Mouse (Mus musculus) neural tube, postnatal 0 days (tissue): ENCODE data around the gene Thoc2. TPM values are rescaled to one million over a fixed set of nuclear protein-coding genes. Genes with fewer than 3 reads are reported as not detected.

ENCODE experiments used
- microRNA-seq: library from miRNA; unstranded; fragments of <30 nt; microRNA quantifications from one replicate; pipeline ENCODE4, GENCODE M21; 2016
- polyA plus RNA-seq: library from polyadenylated mRNA; unstranded; fragments of >200 nt; fragmentation: Nextera tagmentation; extraction: Ambion mirVana; gene quantifications from 2 replicates; pipeline ENCODE4 v1.2.1, GENCODE M21; 2015

Thoc2 gene
- polyA plus RNA-seq, result 57.2 and 59.3 TPM in 2 replicates

DNA sequence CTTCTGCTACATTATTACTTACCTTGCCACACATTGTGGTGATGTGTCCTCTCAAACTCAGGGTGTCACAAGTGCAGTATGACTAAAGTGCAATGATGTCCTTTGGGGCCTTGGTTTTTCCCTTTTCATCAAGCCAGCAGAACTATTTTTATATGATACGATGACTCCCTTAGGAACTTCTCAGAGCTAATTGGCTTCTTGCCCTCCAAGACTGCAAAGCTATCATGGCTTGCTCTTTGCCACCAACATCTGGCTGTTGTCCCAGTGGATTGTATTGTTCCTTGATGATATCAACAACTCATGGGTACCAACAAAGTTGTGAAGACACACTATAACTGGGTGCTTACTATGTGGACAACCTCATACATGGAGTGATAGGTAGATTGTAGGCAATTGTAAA, at the start of gene Thoc2:
Gene Thoc2, minus strand, starts transcription at position 101 of the 400 bp plus-strand sequence.

Small RNAs within 50 kb of the gene (microRNA-seq; reads per million reads assigned to microRNA genes)
- not detected for gene Gm44490

Other genes with a start within 250 kb of the Thoc2 start
- 13.9 and 14.2 TPM in 2 replicates for gene Xiap, start 139.0 kb upstream of the Thoc2 start, polyA plus RNA-seq
- 15.3 and 17.2 TPM in 2 replicates for gene Stag2, start 228.6 kb upstream of the Thoc2 start, polyA plus RNA-seq